Mouse (Mus musculus): Measurements from ENCODE around the gene Tmem121.

- no peak for TF ChIP-seq FLI1 (IDR thresholded peaks at IDR 0.05; ENCODE audit: low read length)
- no peak for TF ChIP-seq GATA1 (IDR thresholded peaks at IDR 0.05; ENCODE audit: borderline replicate concordance, low read length)
These were observed 17.6 kb upstream of the Tmem121 start for GRCm38 (mm10) chr12:113168031-113168536.
